Mouse (Mus musculus): ENCODE measurements around the gene Tspan2. TPM values are rescaled to one million over a fixed set of nuclear protein-coding genes. Genes with fewer than 3 reads are reported as not detected.

The Tspan2 gene
- polyA plus RNA-seq, 1 experiment from 2014 or later: 8.4 TPM

Other genes starting within 250 kb of the Tspan2 start
- gene Tshb, start 48.2 kb downstream of the Tspan2 start, polyA plus RNA-seq (2014; fragmentation: Nextera tagmentation; extraction: Ambion mirVana): 1.9 and 4.3 TPM in 2 replicates
- not detected in 2 replicates for gene Sycp1, start 201.6 kb downstream of the Tspan2 start, polyA plus RNA-seq (2014; fragmentation: Nextera tagmentation; extraction: Ambion mirVana)
- gene Nr1h5, start 229.6 kb downstream of the Tspan2 start, polyA plus RNA-seq (2014; fragmentation: Nextera tagmentation; extraction: Ambion mirVana): 0.06 TPM in 1 of 2 replicates, not detected in the other